Mouse (Mus musculus) erythroblast, embryonic 14.5 days (primary cell): ENCODE measurements around the gene Emc6. TPM values are rescaled to one million over a fixed set of nuclear protein-coding genes. Genes with fewer than 3 reads are reported as not detected.
A peak's percentile ranks its signal among the peaks of the same experiment; 100 is the strongest.

Experiments used
- H3K27me3 ChIP-seq: 2 replicates; pipeline ENCODE4 v1.6.1; 2012; ENCODE audit warnings: inconsistent platforms; ENCODE audit not compliant: control insufficient read depth
- H3K36me3 ChIP-seq: 2 replicates; pipeline ENCODE4 v1.6.1; 2012; ENCODE audit warnings: mild to moderate bottlenecking, inconsistent platforms; ENCODE audit not compliant: control insufficient read depth
- H3K4me1 ChIP-seq: 2 replicates; pipeline ENCODE4 v1.6.1; 2012; ENCODE audit warnings: inconsistent platforms; ENCODE audit not compliant: control insufficient read depth
- H3K4me3 ChIP-seq: replicated peaks from 2 replicates; pipeline ENCODE3; 2012; ENCODE audit warnings: moderate library complexity, mild to moderate bottlenecking, inconsistent platforms
- H3K9me3 ChIP-seq: 2 replicates; pipeline ENCODE4 v1.6.1; 2012; ENCODE audit warnings: low read length, inconsistent platforms, mixed read lengths; ENCODE audit not compliant: control insufficient read depth
- GATA1 ChIP-seq: IDR thresholded peaks from 2 replicates; pipeline ENCODE4 v1.6.1; 2012; ENCODE audit warnings: low read length, inconsistent platforms, mixed read lengths
- TAL1 ChIP-seq: IDR thresholded peaks from 3 replicates; pipeline ENCODE4 v1.6.1; 2012; ENCODE audit warnings: low read length, inconsistent platforms, mixed read lengths
- polyA plus RNA-seq: library from polyadenylated mRNA; stranded (reverse); fragments of >175 nt; gene quantifications from 2 replicates; pipeline ENCODE4 v1.2.3, GENCODE M21; 2012

The Emc6 gene
- polyA plus RNA-seq: 19.4 and 20.4 TPM in 2 replicates

DNA sequence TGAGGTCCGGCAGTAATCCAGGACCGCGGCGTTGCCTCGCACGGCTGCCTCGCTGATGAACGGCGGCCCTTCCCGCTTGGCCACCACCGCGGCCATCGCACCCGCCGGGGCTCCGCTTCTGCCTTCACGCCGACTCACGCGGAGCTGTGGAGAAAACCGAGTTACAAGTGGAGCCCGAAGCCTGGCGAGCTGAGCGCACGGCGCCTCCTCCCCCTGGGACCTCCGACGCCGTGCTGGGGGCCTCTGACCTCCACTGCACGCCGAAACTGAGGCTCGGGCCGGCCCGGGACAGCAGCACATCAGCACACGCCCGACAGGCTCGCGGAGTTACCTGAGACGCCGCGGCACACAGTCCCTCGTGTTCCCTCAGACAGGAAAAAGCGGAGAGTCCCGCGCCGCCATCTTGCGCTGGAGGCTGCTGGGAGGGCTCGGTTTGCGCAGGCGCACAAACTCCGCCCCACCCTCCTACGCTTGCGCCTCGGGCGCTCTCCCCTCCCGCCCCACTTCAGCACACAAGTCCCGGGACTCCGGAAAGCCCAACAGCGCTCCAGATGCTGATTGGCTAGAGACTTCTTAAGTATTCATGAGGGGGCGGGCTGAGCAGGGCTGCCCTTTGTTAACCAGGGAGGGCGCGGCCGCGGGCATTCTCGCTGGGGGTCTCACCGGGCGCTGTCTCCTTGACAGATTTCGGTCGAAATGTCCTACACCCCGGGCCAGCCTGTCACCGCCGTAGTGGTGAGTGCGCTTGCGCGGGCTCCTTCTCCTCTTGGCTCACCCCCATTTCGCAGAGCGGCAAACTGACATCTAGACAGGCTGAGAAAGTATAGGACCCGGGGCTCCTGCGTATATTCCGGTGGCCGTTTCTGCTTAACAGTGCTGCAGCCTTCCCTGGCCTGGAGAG, at the start of gene Emc6, which contains the start of gene Tax1bp3:
Emc6 (minus strand) TSS at position 430 of the 901 bp plus-strand sequence.
Tax1bp3 (plus strand) TSS at position 476 of the 901 bp plus-strand sequence.
- Histone ChIP-seq H3K27me3 (no peaks in the 10 kb centered on the region), H3K36me3 (peaks cover 37% of the 10 kb centered on the region), H3K9me3 (no peaks in the 10 kb centered on the region), H3K4me1 (peaks cover 48% of the 10 kb centered on the region), H3K4me3 (peak within 1 kb of the TSS; percentile 99)
- TF ChIP-seq GATA1: no peak
- no peak for TF ChIP-seq TAL1

DNA sequence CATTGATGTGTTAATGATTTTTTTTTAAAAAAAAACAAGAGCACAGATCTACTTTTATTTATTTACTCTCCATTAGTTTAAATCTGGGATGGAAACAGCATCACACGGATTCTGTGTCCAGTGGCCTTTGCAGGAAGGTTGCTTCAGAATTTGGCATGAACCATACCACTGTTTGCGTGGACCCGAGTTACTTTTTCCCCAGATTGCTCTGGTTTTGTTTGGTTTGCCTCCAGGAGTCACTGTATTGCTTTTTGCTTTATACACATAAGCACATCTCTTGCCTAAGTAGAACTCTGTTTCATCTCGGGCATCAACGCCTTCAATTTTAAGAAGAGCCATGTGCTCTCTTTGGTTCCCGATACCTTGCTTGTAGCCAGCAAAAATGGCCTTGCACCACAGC, 49.0 kb upstream of the Emc6 start:
- no peak overlapping the region for H3K4me3 ChIP-seq
- no peaks in the 10 kb centered on the region; the same call in 1 of the 2 replicates for H3K36me3 ChIP-seq
- no peaks in the 10 kb centered on the region for H3K9me3 ChIP-seq
- no peak for TF ChIP-seq GATA1
- no peaks in the 10 kb centered on the region for H3K27me3 ChIP-seq
- H3K4me1 ChIP-seq: no peaks in the 10 kb centered on the region

DNA sequence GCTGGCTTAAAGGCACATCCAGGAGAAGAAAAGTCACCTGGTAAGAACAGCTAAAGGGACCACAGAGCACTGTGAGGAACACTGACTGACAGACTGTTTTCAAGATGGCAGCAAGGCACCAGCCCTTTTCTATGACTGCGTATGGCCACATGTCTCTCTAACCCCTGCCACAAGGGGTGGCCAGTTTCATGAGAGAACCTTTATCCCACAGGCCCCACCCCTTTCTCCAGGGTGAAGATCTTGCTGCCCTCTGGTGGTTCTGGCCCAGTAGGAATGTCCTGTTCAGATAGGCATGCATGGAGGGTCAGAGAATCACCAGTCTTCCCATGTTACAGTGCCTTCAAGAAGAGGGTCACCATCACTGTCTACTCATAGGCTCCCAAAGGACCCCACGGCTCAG, 47.1 kb upstream of the Emc6 start:
- Histone ChIP-seq H3K4me3 (no peak overlapping the region), H3K27me3 (no peaks in the 10 kb centered on the region), H3K4me1 (no peaks in the 10 kb centered on the region), H3K9me3 (no peaks in the 10 kb centered on the region), H3K36me3 (no peaks in the 10 kb centered on the region; the same call in 1 of the 2 replicates)
- TF ChIP-seq TAL1 (no peak), GATA1 (no peak)

DNA sequence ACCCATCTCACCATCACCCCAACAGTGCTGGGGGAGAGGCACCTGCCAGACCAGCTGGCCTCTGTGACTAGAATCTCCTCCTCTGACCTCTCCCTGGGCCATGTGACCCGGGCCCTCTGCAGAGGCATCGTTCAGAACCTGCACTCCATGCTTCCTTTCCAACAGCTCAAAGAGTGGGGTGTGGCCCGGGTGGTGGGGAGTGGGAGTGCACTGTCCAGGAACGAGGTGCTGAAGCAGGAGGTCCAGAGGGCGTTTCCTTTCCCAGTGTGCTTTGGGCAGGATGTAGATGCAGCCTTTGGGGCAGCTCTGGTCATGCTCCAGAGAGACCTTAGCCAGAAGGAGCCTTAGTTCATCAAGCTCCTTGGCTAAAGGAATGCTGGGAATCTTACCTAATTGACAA, 46.0 kb upstream of the Emc6 start:
- Histone ChIP-seq H3K36me3 (peaks cover under 1% of the 10 kb centered on the region; the same call in 1 of the 2 replicates), H3K9me3 (no peaks in the 10 kb centered on the region), H3K27me3 (no peaks in the 10 kb centered on the region), H3K4me3 (no peak overlapping the region), H3K4me1 (no peaks in the 10 kb centered on the region)
- TF ChIP-seq GATA1 (no peak), TAL1 (no peak)

DNA sequence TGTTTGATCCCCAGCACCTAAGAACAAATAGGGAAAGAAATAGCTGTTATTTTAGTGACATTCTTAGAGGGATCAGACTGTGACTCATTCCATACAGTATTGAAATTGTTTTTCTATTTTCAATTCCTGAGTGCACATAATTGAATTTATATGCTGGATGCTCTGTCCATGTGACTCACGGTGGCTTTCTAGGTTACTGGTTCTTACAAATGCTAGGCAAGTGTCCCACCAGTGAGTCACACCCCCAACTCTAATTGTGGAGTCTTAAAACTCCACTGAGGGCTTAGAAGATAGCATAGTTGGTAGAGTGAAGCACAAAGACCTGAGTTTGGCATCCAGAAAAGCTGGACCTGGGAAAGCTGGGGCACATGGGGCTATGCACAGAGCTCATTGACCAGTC, 43.8 kb upstream of the Emc6 start:
- TF ChIP-seq TAL1 (no peak), GATA1 (no peak)
- no peaks in the 10 kb centered on the region for H3K4me1 ChIP-seq
- H3K9me3 ChIP-seq: no peaks in the 10 kb centered on the region
- peaks cover 3% of the 10 kb centered on the region; the same call in 1 of the 2 replicates for H3K36me3 ChIP-seq
- no peak overlapping the region for H3K4me3 ChIP-seq
- no peaks in the 10 kb centered on the region for H3K27me3 ChIP-seq

DNA sequence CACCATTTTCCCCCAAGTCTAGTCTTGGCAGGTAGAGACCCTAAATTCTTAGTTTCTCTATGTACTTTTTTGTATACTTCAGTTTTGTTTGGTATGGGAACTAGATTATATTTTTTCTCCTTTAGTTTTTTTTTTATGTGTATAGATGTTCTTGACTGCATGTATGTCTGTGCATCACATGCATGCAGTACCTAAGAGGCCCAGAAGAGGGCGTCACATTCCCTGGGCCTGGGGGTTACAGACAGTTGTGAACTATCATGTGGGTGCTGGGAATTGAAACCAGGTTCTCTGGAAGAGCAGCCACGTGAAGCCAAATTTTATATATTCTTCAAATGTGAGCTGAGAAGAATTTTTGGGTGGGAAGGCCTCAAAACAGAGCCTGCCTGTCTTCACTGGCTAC, 42.8 kb upstream of the Emc6 start:
- H3K36me3 ChIP-seq: peaks cover 3% of the 10 kb centered on the region; the same call in 1 of the 2 replicates
- no peaks in the 10 kb centered on the region for H3K9me3 ChIP-seq
- H3K27me3 ChIP-seq: no peaks in the 10 kb centered on the region
- H3K4me1 ChIP-seq: no peaks in the 10 kb centered on the region
- TF ChIP-seq GATA1: no peak
- no peak for TF ChIP-seq TAL1
- H3K4me3 ChIP-seq: no peak overlapping the region

DNA sequence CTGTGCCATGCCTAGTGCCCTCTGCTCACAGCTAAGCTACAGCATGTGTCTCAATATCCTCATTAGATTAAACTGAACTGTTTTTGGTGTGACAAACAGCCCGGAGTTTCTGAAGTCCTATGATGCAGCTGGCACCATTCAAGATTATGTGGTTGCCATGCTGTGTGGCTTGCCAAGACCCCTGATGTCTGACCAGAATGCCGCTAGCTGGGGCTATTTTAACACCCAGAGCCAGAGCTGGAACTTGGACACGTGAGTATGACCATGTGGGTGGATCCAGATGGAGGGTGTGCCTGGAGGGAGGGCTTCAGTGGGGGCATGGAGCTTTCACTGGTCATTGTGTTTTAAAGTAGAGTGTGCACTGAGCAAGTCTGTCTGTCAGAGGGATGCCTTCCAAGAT, 37.1 kb upstream of the Emc6 start:
- Histone ChIP-seq H3K36me3 (peaks cover 3% of the 10 kb centered on the region; the same call in 1 of the 2 replicates), H3K27me3 (no peaks in the 10 kb centered on the region), H3K4me1 (no peaks in the 10 kb centered on the region; the same call in 1 of the 2 replicates), H3K4me3 (no peak overlapping the region), H3K9me3 (no peaks in the 10 kb centered on the region)
- TF ChIP-seq GATA1 (no peak), TAL1 (no peak)

DNA sequence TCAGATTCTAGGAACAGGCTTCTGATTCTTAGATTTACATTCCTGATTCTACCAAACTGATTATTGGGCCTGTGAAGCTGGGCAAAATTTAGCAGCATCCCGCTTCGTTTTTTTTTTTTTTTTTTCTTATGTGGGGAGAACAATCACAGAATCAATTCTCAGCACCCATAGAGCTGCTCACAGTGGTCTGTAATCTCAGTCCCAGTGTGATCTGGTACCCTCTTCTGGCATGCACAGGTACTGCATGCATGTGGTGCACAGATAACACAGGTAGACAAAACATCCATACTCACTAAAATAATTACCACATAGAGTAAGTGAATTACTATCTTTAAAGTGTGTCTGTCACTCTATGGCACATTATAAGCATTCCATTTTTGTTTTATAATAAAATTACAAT, 30.8 kb upstream of the Emc6 start:
- Histone ChIP-seq H3K4me1 (no peaks in the 10 kb centered on the region), H3K27me3 (no peaks in the 10 kb centered on the region), H3K4me3 (no peak overlapping the region), H3K36me3 (no peaks in the 10 kb centered on the region; the same call in 1 of the 2 replicates), H3K9me3 (no peaks in the 10 kb centered on the region)
- TF ChIP-seq TAL1 (no peak), GATA1 (no peak)

DNA sequence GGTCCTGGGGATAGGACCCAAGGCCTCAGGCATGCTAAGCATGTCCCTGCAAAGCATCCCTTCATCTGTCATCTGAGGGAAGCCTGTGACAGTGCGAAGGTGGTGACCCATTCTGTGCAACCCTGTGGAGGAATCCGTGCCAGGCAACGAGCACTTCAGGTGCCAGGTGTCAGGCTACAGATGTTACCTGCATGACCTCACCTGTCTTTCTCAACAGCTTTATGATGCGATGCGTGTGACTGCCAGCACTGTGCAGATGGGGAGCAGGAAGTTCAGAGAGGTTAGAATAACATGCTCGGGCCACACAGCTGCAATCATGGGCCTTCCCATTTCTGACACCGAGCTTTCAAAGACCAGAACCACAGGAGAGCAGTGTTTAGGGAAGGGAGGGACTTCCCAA, 28.4 kb upstream of the Emc6 start:
- H3K4me3 ChIP-seq: no peak overlapping the region
- peaks cover 6% of the 10 kb centered on the region for H3K4me1 ChIP-seq
- no peaks in the 10 kb centered on the region for H3K27me3 ChIP-seq
- TF ChIP-seq TAL1: no peak
- TF ChIP-seq GATA1: no peak
- H3K36me3 ChIP-seq: no peaks in the 10 kb centered on the region; the same call in 1 of the 2 replicates
- no peaks in the 10 kb centered on the region for H3K9me3 ChIP-seq
